Mouse (Mus musculus) ES-E14 (cell line): ENCODE results near the gene Usp36. TPM values are rescaled to one million over a fixed set of nuclear protein-coding genes. Genes with fewer than 3 reads are reported as not detected.

Experiments
- DNase-seq: peaks from one replicate; pipeline ENCODE4 v3.0.0-alpha.2; 2013; ENCODE audit warnings: low read depth, low spot score
- H3K27ac ChIP-seq: 2 replicates; pipeline ENCODE4 v1.5.1; 2012; ENCODE audit warnings: low read depth, mild to moderate bottlenecking, low read length, moderate library complexity, mixed read lengths; ENCODE audit not compliant: poor library complexity, insufficient read depth, severe bottlenecking
- H3K36me3 ChIP-seq: 2 replicates; pipeline ENCODE4 v1.6.1; 2012; ENCODE audit warnings: mild to moderate bottlenecking, low read length, moderate library complexity, mixed read lengths; ENCODE audit not compliant: control insufficient read depth, poor library complexity, insufficient read depth, severe bottlenecking
- H3K4me1 ChIP-seq, 2 experiments: fragments of 150-350 bp in 1 of 2; sonication (generic) in 1 of 2; 2 replicates each; pipeline ENCODE4 v1.6.1; 2012; ENCODE audit warnings: low read length in 2 of 2, mild to moderate bottlenecking in 1 of 2, mixed read lengths in 1 of 2; ENCODE audit not compliant: control insufficient read depth in 2 of 2, insufficient read depth in 2 of 2, poor library complexity in 1 of 2
- H3K4me3 ChIP-seq, 2 experiments: fragments of 150-350 bp in 1 of 2; sonication (generic) in 1 of 2; 2 replicates each; pipeline ENCODE4 v1.5.1; 2012; ENCODE audit warnings: low read length in 2 of 2, low read depth in 1 of 2, mild to moderate bottlenecking in 1 of 2, mixed read lengths in 1 of 2; ENCODE audit not compliant: insufficient read depth in 1 of 2, poor library complexity in 1 of 2, severe bottlenecking in 1 of 2
- H3K9ac ChIP-seq: 2 replicates; pipeline ENCODE4 v1.6.1; 2012; ENCODE audit warnings: low read depth, mild to moderate bottlenecking, low read length, mixed read lengths; ENCODE audit not compliant: poor library complexity, insufficient read depth, severe bottlenecking
- H3K9me3 ChIP-seq: fragments of 150-350 bp; sonication (generic); 2 replicates; pipeline ENCODE4 v1.6.1; 2012; ENCODE audit warnings: low read depth, mild to moderate bottlenecking, low read length; ENCODE audit not compliant: control insufficient read depth, insufficient read depth
- CHD2 ChIP-seq: IDR thresholded peaks from 2 replicates; pipeline ENCODE4 v1.6.1; 2014; ENCODE audit warnings: mild to moderate bottlenecking, low read depth, low read length, inconsistent platforms
- HCFC1 ChIP-seq: IDR thresholded peaks from 2 replicates; pipeline ENCODE4 v1.6.1; 2012; ENCODE audit warnings: low read length, inconsistent platforms, borderline replicate concordance; ENCODE audit not compliant: insufficient read depth
- MAFK ChIP-seq: IDR thresholded peaks from 2 replicates; pipeline ENCODE4 v1.6.1; 2014; ENCODE audit warnings: mild to moderate bottlenecking, low read depth, low read length, inconsistent platforms; ENCODE audit not compliant: insufficient read depth
- ZC3H11A ChIP-seq: IDR thresholded peaks from 2 replicates; pipeline ENCODE4 v1.6.1; 2012; ENCODE audit warnings: low read depth, mild to moderate bottlenecking, inconsistent platforms, low read length, borderline replicate concordance
- ZNF384 ChIP-seq: IDR thresholded peaks from 2 replicates; pipeline ENCODE4 v1.6.1; 2012; ENCODE audit warnings: low read depth, low read length, inconsistent platforms
- in situ Hi-C, 2 experiments: fragments of 600-800 bp; cut with MboI; formaldehyde crosslinking; loops; one replicate each; pipeline ENCODE4 v1.15.1; 2025; ENCODE audit warnings: low sequenced_read_pairs in 2 of 2, inconsistent platforms in 1 of 2; ENCODE audit not compliant: unreplicated experiment in 2 of 2
- total RNA-seq: library from RNA; depleted of rRNA; stranded (reverse); fragments of 300-350 nt; gene quantifications from 2 replicates; pipeline ENCODE4 v1.2.3, GENCODE M21; 2012

The Usp36 gene
- total RNA-seq, 1 experiment: 41.7 TPM

DNA sequence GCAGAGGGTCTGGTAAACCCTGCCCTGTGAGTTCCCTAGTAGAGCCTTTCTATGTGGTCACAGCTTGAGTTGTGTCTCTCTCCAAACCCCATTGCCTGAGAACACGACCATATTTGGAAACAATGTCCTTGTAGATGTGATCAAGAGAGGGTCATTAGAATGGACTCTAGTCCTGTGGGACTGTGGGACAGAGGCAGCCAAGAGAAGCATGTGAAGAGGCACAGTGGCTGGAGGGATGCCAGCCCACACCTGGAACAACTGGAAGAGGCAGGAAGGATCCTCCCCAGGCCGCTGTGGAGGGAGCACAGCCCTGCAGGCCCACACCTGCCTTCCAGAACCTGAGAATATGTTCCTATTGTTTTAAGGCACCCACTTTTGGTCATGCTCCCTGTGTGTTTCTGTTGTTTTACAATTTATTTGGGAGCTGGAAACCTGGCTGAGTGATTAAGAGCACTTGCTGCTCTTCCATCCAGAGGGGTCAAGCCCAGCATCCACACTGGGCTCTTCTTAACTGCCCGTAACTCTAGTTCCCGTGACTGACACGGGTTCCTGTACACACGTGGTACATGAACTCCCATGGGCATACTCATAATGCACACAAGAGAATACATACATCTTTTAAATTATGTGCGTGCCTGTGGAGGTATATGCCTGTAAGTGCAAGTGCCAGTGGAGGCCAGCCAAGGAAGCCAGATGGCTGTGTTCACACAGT is 36.4 kb downstream of the Usp36 start:
- in situ Hi-C loops: no loop called here
- Histone ChIP-seq H3K27ac (no peak overlapping the region), H3K36me3 (peaks cover 14% of the 10 kb centered on the region), H3K9ac (no peak overlapping the region), H3K9me3 (no peaks in the 10 kb centered on the region), H3K4me3 (no peak overlapping the region), H3K4me1 (peaks cover 3 to 13% of the 10 kb centered on the region in 2 experiments; a peak in 3 of 4 replicates)
- TF ChIP-seq MAFK: no peak
- no peak for TF ChIP-seq HCFC1
- no peak for TF ChIP-seq CHD2
- no peak for TF ChIP-seq ZNF384
- TF ChIP-seq ZC3H11A: no peak
- no peak for DNase-seq

DNA sequence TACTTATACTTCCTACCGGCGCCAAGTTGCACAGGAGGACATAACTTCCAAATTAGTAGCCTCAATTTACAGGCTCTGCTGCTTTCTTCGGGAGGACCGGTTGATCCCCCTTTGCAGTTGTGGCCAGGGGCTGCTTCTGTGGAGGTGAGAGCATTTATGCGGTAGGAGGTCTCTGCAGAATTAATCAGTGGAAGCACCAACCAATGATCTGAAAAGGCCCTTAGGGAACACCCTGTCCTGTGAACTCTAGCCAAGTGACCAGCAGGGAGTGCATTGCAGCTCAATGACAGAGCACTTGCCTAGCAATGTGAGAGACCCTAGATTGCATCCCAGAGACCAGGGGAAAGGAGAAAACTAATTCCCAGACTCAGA is 41.0 kb downstream of the Usp36 start:
- no peak for DNase-seq
- TF ChIP-seq HCFC1: no peak
- no peak for TF ChIP-seq ZC3H11A
- TF ChIP-seq ZNF384: no peak
- no peak for TF ChIP-seq CHD2
- TF ChIP-seq MAFK: no peak
- Histone ChIP-seq H3K9ac (peak overlapping the region; percentile 17; the same call in 1 of the 2 replicates), H3K4me1 (peaks cover 0 to 6% of the 10 kb centered on the region in 2 experiments; a peak in 1 of 4 replicates), H3K36me3 (no peaks in the 10 kb centered on the region), H3K27ac (no peak overlapping the region), H3K4me3 (peak overlapping the region; percentile 44 to 69), H3K9me3 (no peaks in the 10 kb centered on the region)
- in situ Hi-C loops: loop anchor here in 1 of 2 experiments (25.0 kb wide), 1 partner anchor 387 kb away; the partner anchor contains the start of genes Tha1 and Tmem235

DNA sequence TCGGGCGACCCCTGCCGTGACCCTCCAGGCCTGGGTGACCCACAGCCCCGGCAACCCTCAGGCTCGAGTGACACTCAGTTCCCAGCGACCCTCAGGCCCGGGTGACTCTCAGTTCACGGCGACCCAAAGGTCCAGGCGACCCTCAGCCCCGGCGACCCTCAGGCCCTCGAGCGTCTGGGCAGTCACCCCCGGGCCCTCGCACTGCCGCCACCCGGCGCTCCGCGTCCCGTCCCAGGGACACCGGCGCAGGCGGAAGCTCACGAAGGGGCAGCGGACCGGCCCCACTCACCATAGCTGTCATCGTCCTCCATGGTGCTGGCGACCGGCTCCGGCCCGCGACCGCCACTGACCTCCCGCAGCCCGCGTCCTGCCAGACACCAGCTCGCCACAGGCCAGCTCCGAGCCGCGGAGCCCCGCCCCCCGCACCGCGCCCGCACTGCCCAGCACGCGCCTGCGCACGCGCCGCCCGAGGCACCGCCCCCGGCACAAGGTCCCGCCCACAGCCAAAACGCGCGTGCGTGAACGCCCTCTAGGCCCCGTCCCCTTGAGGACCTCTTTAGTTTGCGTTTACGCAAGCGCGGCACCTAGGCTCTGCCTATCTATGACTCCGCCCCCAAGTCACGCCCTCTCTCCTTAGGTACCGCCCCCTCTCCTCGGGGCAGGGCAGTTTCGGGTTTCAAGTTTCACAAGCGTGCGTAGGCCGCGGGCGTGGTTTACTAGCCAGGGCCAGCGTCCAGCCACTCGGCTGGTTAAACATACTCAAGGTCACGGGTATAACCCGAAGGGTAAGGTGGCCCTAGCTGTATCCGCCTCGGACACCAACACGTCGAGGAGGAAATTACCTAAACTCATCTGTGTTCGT is 41.7 kb downstream of the Usp36 start, which contains the start of gene Cyth1:
TSS of gene Cyth1 (minus strand) at position 443 of the 862 bp plus-strand sequence.
- H3K9me3 ChIP-seq: no peaks in the 10 kb centered on the region
- H3K9ac ChIP-seq: peak within 1 kb of the TSS; percentile 73
- TF ChIP-seq MAFK (no peak), ZC3H11A (no peak), HCFC1 (no peak), ZNF384 (no peak), CHD2 (no peak)
- peak within 1 kb of the TSS; percentile 87 to 90 for H3K4me3 ChIP-seq
- H3K36me3 ChIP-seq: no peaks in the 10 kb centered on the region
- H3K4me1 ChIP-seq: peaks cover 0 to 6% of the 10 kb centered on the region in 2 experiments; a peak in 1 of 4 replicates
- no peak within 1 kb of the TSS for H3K27ac ChIP-seq
- in situ Hi-C loops: loop anchor here in 1 of 2 experiments (25.0 kb wide), 1 partner anchor 386 kb away; the partner anchor contains the start of genes Tha1 and Tmem235
- DNase-seq: peak; percentile 99

DNA sequence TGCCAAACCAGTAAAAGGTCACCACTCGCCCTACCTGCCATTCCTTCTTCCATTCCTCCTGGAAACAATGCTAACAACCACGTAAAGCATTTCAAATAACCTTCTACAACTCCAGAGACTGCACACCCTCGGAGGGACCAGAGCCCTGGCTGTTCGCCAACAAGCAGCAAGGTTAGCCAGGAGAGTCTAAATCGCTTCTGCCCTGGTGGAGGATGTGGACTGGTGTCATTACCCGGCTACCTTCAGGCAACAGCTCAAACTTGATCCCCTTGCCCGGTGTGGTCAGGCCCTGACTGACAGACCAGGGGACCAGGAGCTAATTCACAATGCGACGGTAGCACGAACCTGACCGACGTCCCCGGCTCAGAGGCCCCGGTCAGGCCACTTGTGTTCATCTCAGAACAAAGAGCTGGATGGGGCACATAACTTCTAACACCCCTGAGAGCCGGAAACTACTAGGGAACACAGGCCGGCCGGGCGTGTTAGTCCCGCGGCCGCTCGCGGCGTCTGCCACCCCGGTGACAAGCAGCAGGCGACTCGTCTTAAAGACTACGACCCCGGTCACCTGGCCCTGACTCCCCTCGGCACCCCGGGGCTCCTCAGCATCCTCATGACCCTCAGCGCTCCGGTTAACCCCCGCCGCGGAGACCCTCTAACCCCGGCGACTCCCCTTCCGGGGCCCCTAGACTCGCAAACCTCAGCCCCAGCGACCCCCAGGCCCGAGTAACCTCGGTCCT is 42.5 kb downstream of the Usp36 start:
- H3K4me3 ChIP-seq: peak overlapping the region; percentile 87 to 90
- in situ Hi-C loops: loop anchor here in 1 of 2 experiments (25.0 kb wide), 1 partner anchor 385 kb away; the partner anchor contains the start of genes Tha1 and Tmem235
- no peak for TF ChIP-seq MAFK
- no peak for TF ChIP-seq CHD2
- no peak for TF ChIP-seq ZNF384
- TF ChIP-seq HCFC1: no peak
- no peak for TF ChIP-seq ZC3H11A
- DNase-seq: no peak
- peak overlapping the region; percentile 73 for H3K9ac ChIP-seq
- H3K27ac ChIP-seq: no peak overlapping the region
- no peaks in the 10 kb centered on the region for H3K36me3 ChIP-seq
- H3K9me3 ChIP-seq: no peaks in the 10 kb centered on the region
- H3K4me1 ChIP-seq: peaks cover 0 to 6% of the 10 kb centered on the region in 2 experiments; a peak in 1 of 4 replicates
